Mouse (Mus musculus) cerebellum, adult 2 months (tissue): Measurements from ENCODE around the gene Gucy2g.

ENCODE experiments used
- CTCF ChIP-seq: fragments of 200-500 bp; IDR thresholded peaks from 2 replicates; pipeline ENCODE4 v1.5.1; 2011; ENCODE audit warnings: low read depth, mild to moderate bottlenecking, control low read depth, low read length, moderate library complexity, borderline replicate concordance; ENCODE audit not compliant: insufficient read depth
- POLR2A ChIP-seq: fragments of 200-500 bp; IDR thresholded peaks from 2 replicates; pipeline ENCODE4 v1.6.1; 2011; ENCODE audit warnings: low read length, control low read depth, borderline replicate concordance; ENCODE audit not compliant: insufficient read depth

- TF ChIP-seq CTCF, result no peak
- no peak for TF ChIP-seq POLR2A
These were observed 82.4 kb downstream of the Gucy2g start for GRCm38 (mm10) chr19:55158606-55159005.
